Mouse (Mus musculus) skeletal muscle tissue, adult 2 months (tissue): ENCODE results near the gene Memo1.
A peak's percentile ranks its signal among the peaks of the same experiment; 100 is the strongest.
"Not testable (repeated sequence)": the region's sequence is repeated elsewhere in the genome, so short reads cannot be mapped to it uniquely, and the experiment has no call there.

Experiments used
- DNase-seq: peaks from one replicate; pipeline ENCODE4 v3.0.0-alpha.2; 2012; ENCODE audit warnings: low read depth, low spot score

Gene Memo1

GRCm38 (mm10) chr17:74295026-74295970 is at the start of gene Memo1:
TSS of gene Memo1 (minus strand) at chr17:74295521.
- peak; percentile 66 for DNase-seq

GRCm38 (mm10) chr17:74341151-74341550 is 45.8 kb upstream of the Memo1 start:
- DNase-seq, result peak; percentile 7

GRCm38 (mm10) chr17:74338937-74339804 is 43.9 kb upstream of the Memo1 start, which contains the start of gene Spast:
TSS of gene Spast (plus strand) at chr17:74338987.
- peak; percentile 38 for DNase-seq

GRCm38 (mm10) chr17:74338225-74338931 is 43.1 kb upstream of the Memo1 start:
- peak; percentile 93 for DNase-seq

- DNase-seq, result no peak
Observed at GRCm38 (mm10) chr17:74331049-74331676, 35.8 kb upstream of the Memo1 start.

- DNase-seq, result not testable (repeated sequence)
Observed at GRCm38 (mm10) chr17:74328146-74328545, 32.8 kb upstream of the Memo1 start.

GRCm38 (mm10) chr17:74327195-74327594 is 31.9 kb upstream of the Memo1 start:
- DNase-seq, result not testable (repeated sequence)

- DNase-seq, result no peak
Observed at GRCm38 (mm10) chr17:74323844-74324243, 28.5 kb upstream of the Memo1 start, which contains the start of gene Dpy30. TSS of gene Dpy30 (minus strand) at chr17:74323944.

- no peak for DNase-seq
Observed at GRCm38 (mm10) chr17:74322400-74323054, 27.2 kb upstream of the Memo1 start.

GRCm38 (mm10) chr17:74318721-74319120 is 23.4 kb upstream of the Memo1 start:
- DNase-seq, result no peak

GRCm38 (mm10) chr17:74316309-74316863 is 21.1 kb upstream of the Memo1 start:
- DNase-seq, result peak; percentile 90

- no peak for DNase-seq
Observed at GRCm38 (mm10) chr17:74315445-74316308, 20.4 kb upstream of the Memo1 start.

GRCm38 (mm10) chr17:74306021-74306420 is 10.7 kb upstream of the Memo1 start:
- no peak for DNase-seq

GRCm38 (mm10) chr17:74305616-74306015 is 10.3 kb upstream of the Memo1 start:
- no peak for DNase-seq

GRCm38 (mm10) chr17:74304060-74304459 is 8.7 kb upstream of the Memo1 start:
- no peak for DNase-seq

GRCm38 (mm10) chr17:74300089-74300488 is 4.8 kb upstream of the Memo1 start:
- DNase-seq, result no peak

GRCm38 (mm10) chr17:74296991-74297390 is 1.7 kb upstream of the Memo1 start:
- DNase-seq, result not testable (repeated sequence)

- peak; percentile 33 for DNase-seq
Observed at GRCm38 (mm10) chr17:74296076-74296823, 929 bp upstream of the Memo1 start.
